Mouse (Mus musculus) frontal cortex, adult 2 months (tissue): Measurements from ENCODE around the gene Vtcn1. TPM values are rescaled to one million over a fixed set of nuclear protein-coding genes. Genes with fewer than 3 reads are reported as not detected.

Experiments
- DNase-seq, 2 experiments: peaks; one replicate each; pipeline ENCODE4 v3.0.0; 2022; ENCODE audit warnings: low spot score in 1 of 2; ENCODE audit errors: extremely low spot score in 1 of 2
- polyA plus RNA-seq: library from polyadenylated mRNA; depleted of rRNA; stranded (reverse); fragments of >200 nt; gene quantifications from 2 replicates; pipeline ENCODE4 v1.2.3, GENCODE M21; 2012; rRNA removed

The Vtcn1 gene
- polyA plus RNA-seq, 1 experiment = 0.10 TPM

DNA sequence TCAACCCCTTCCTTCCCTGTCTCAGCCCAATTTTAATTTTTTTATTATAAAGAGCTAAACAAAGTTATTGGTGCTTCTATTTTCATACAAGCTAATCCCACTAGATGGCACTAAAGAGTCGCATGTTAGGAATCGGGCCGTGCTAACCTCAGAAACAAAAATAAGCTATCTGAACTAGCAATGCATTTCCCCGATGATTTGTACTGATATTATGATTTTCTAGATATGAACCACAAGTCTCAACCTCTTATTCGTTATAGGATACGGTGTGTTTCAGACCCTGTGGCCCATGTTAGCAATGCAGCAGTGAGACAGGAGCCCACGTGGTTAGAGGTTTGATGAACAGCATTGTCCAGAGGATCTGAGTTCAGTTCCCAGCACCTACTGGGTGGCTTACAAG lies 91.6 kb downstream of the Vtcn1 start:
- peak in 1 of 2 experiments; percentile 81 for DNase-seq

DNA sequence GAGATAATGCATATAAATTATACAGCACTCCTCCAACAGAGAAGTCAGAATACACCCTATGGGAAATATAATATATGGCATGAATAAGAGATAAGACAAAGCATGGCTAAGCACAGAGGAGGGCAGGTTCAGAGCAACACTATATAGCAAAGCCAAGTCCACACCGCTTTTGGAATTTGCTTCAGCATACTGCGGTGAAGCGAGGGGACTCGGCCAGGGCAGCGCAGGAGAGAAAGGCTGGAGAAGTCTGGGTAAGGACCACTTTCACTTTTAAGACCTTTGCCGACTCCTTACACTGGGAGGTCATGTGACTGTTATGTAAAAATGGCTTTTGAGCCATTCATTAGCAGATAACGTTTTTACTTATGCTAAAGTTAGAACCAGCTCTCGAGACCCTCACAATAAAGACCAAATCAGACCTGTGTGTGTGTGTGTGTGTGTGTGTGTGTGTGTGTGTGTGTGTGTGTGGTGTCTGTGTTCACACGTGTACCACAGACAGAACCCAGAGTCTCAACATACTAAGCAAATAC lies 95.4 kb downstream of the Vtcn1 start:
- no peak for DNase-seq

DNA sequence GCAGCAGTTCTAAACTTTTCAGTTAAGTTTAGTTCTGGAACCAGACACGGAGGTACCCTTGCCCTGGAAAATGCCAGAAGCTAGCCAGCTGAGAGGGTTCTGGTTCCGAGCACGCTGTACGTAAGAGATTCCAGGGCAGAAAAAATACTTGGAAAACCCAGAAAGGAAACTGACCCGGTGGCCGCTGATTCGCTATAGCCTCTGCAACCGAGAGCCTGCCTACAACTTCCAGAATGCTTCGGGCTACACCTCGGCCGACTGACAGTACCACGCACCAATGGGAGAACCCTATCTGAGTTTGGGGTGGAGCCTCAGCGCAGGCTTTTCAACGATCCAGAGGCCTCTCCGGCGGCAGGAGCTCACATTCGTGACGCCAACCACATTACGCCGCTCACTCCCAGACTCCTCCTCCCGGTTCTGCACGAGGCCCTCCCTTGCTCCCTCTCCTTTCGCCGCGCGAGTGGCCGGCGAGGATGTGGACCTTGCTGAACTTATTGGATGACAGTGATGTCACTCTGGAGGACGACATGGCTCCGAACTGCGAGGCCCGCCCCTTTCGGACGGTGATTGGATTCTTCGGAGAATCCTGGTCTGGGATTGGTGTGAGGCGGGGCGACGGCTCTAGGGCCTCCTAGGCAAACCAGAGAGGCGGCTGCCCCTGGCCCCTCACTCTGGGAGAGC lies 96.7 kb downstream of the Vtcn1 start, which contains the start of gene Trim45:
Gene Trim45 (plus strand): TSS at position 378 of the 681 bp plus-strand sequence.
- peak; percentile 99 to 100 for DNase-seq

- DNase-seq = no peak
Measured at GRCm38 (mm10) chr3:100922506-100923375, 97.5 kb downstream of the Vtcn1 start.

GRCm38 (mm10) chr3:100924065-100924732 lies 98.9 kb downstream of the Vtcn1 start:
- peak; percentile 22 to 43 for DNase-seq

GRCm38 (mm10) chr3:100925176-100925575 lies 99.9 kb downstream of the Vtcn1 start:
- no peak for DNase-seq

DNA sequence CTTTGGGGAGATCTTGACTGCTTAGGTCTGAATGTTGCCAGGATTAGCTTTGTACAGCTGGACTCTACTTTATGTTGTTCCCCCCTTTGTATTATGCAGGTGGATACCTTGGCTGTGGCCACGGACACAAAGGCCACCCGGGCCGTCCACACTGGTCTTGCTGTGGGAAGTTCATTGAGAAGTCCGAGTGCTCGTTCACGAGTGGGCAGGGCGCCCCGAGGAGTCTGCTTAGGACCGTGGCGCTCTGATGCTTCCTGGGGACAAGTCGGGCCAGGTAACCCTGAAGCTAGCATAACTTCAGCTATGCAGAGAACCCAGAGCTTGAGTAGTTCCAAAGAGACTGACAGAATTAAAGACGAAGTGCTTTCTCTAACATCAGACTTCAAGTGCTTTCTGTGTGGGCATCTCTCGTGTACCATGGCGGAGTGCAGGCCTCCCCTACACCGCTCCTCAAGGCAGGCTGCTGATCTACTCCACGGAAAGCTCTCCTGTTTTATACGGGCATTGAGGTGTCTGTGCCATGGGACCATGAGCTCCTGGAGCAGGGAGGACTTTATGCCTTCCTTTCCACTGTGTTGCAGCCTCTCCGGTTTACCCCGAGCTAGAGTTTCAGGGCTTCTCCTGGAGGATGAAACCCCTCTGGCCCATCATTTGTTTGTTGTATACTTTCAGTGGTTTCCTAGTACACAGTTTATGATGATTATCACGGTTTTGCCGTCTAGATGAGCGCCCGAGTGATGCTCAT lies 106.2 kb downstream of the Vtcn1 start:
- no peak for DNase-seq

DNA sequence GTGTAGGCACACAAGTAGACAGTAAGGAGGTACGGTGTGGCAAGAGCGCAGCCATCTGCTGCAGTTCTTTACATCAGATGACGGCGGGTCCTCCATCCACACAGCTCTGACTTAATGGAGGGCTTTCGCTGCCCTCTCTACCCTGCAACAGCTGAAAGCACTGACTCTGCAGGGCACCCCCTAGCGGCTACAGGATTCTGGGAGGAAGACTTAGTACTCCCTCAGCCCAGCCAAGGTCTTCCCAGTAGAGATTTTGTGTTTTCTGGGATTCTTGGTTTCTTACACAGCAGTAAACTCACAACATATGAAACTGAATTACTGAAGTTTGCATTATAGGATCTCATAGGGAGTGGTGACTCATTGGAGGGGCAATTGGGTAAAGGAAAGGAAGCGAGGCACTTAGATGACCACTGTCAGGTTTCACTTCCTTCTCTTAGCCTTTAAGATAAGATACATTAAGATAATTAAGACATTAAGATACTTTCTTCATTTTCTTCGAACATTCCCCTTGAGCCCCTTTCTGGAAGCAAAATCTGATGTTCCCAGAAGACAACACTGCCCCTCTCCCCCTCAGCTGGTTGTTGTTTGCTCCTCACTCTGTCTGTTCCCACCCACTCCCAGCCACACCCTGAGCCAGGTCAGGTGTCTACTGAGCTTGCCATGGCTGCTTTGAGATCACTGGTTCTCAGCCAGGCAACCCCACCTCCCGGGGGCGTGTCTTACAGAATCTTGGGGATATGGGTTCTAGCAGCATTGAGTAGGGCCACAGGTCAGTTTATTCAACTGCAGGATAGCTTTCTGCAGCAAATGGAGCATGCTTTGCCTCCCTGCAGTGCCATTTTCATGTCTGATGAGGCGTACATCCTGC lies 107.1 kb downstream of the Vtcn1 start:
- no peak for DNase-seq

- no peak for DNase-seq
Measured at GRCm38 (mm10) chr3:100935521-100935920, 110.3 kb downstream of the Vtcn1 start.

- no peak for DNase-seq
Measured at GRCm38 (mm10) chr3:100936201-100936600, 110.9 kb downstream of the Vtcn1 start.

DNA sequence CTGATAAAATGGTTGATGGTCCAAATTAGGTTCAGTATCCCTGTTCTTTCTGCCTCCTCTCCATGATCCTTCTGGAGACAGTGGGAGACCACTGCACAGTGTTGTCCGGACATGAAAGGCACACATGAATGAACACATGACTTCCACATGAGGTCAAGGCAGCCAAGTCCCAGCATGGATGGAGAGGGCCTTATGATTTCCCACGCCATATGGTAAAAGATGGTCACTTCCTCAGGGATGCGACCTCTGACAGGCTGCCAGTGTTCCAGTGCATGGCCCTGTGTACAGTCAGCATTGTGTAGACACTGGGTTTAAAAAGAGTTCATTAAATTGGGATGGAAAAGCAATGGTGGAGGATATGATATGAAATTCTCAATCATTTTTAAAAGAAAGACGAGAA lies 113.0 kb downstream of the Vtcn1 start:
- no peak for DNase-seq

DNA sequence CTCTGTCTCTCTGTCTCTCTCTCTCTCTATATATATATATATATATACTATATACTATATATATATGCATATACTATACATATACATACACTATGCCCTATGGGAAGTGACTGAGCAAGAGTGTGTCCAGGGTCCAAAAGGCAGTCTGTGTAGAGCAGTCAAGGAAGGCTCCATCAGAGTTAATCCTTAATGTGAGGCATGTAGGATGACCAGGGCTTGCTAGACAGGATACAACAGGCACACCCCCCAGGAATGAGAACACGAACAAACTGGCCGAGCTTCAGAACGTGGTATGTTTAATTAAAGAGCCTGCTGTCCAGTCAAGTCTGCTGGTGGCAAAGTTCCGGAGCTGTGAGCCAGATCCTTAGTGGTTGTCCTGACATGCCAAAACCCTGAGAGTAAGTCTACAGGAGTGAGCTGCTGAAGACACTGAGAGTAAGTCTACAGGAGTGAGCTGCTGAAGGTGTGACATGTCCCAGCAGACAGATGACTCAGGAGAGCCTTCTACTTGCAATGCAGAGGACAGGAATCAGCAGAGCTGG lies 115.3 kb downstream of the Vtcn1 start:
- no peak for DNase-seq

Other genes with a start within 250 kb of the Vtcn1 start
- gene Man1a2, start 140.0 kb upstream of the Vtcn1 start, polyA plus RNA-seq = 33.7 and 36.5 TPM in 2 replicates
- 8.2 and 8.6 TPM in 2 replicates for gene Trim45, start 96.7 kb downstream of the Vtcn1 start, polyA plus RNA-seq
- gene Ttf2, start 144.2 kb downstream of the Vtcn1 start, polyA plus RNA-seq = 1.4 and 1.7 TPM in 2 replicates
- gene Cd101, start 204.1 kb downstream of the Vtcn1 start, polyA plus RNA-seq = 0.13 and 0.16 TPM in 2 replicates